Mouse (Mus musculus) kidney, embryonic 15.5 days (tissue): ENCODE measurements around the gene Efna2. TPM values are rescaled to one million over a fixed set of nuclear protein-coding genes. Genes with fewer than 3 reads are reported as not detected.
"Not testable (repeated sequence)": the region's sequence is repeated elsewhere in the genome, so short reads cannot be mapped to it uniquely, and the experiment has no call there.

Experiments
- ATAC-seq: fragments of 200-750 bp; cut with Nextera tagmentation; replicated peaks from 2 replicates; pipeline ENCODE4 v1.8.0; 2017; ENCODE audit warnings: moderate TSS enrichment; ENCODE audit not compliant: low FRiP score
- H3K27ac ChIP-seq: fragments of 300-500 bp; sonication (generic); 2 replicates; pipeline ENCODE4 v1.5.1; 2015; ENCODE audit warnings: mild to moderate bottlenecking, inconsistent platforms
- H3K27me3 ChIP-seq: fragments of 300-500 bp; sonication (generic); 2 replicates; pipeline ENCODE4 v1.6.1; 2015; ENCODE audit warnings: inconsistent platforms
- H3K36me3 ChIP-seq: fragments of 300-500 bp; sonication (generic); 2 replicates; pipeline ENCODE4 v1.6.1; 2015; ENCODE audit warnings: inconsistent platforms
- H3K4me1 ChIP-seq: fragments of 300-500 bp; sonication (generic); 2 replicates; pipeline ENCODE4 v1.6.1; 2015; ENCODE audit warnings: inconsistent platforms
- H3K4me2 ChIP-seq: fragments of 300-500 bp; sonication (generic); 2 replicates; pipeline ENCODE4 v1.6.1; 2015; ENCODE audit warnings: moderate library complexity, mild to moderate bottlenecking, inconsistent platforms
- H3K4me3 ChIP-seq: fragments of 300-500 bp; sonication (generic); replicated peaks from 2 replicates; pipeline ENCODE4 v1.5.1; 2015; ENCODE audit warnings: mild to moderate bottlenecking, inconsistent platforms
- H3K9ac ChIP-seq: fragments of 300-500 bp; sonication (generic); 2 replicates; pipeline ENCODE4 v1.6.1; 2015; ENCODE audit warnings: mild to moderate bottlenecking, inconsistent platforms
- H3K9me3 ChIP-seq: fragments of 300-500 bp; sonication (generic); replicated peaks from 2 replicates; pipeline ENCODE4 v1.6.1; 2016; ENCODE audit warnings: inconsistent platforms
- WGBS: fragments of 180-500 bp; shearing (Covaris S2); methylation state at CpG from one replicate; pipeline ENCODE4 v1.1.7; 2015; ENCODE audit warnings: mixed read lengths; 5-methylcytosine and 5-hydroxymethylcytosine counted together
- polyA plus RNA-seq: library from polyadenylated mRNA; unstranded; fragments of >200 nt; fragmentation: Nextera tagmentation; extraction: Ambion mirVana; gene quantifications from 2 replicates; pipeline ENCODE4 v1.2.1, GENCODE M21; 2015

The Efna2 gene
- polyA plus RNA-seq, 1 experiment from 2014 or later, result 17.0 TPM

DNA sequence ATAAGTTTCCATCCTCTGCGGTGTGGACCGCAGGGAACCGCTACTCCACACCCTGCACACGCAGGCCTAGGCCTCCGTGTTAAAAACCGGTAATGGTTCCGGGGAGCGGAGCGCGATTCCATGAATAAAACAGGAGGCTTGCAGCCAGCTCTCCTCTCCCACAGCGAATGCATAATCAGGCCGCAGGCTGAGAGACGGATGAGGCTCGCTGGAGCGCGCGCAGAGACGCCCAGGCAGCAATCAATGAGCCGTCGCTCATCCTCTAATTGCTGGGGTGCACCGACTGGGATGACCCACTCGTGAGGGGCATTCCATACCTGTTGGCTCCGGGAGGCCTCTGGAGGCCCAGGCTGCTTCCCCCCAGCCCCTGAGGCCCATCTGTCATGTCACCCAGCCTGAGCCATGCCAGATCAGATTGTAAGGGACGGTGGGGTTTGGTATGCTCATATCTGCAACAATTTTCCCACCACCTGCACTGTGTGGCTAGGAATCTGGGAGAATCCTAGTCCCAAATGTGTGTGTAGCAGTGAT, 29.6 kb downstream of the Efna2 start:
- H3K4me3 ChIP-seq, result no peak overlapping the region; the same call in 1 of the 2 replicates
- peak; percentile 29; the same call in 1 of the 2 replicates for ATAC-seq
- H3K36me3 ChIP-seq, result no peaks in the 10 kb centered on the region
- WGBS, result 12% methylated on average over 24 of the region's 24 CpGs
- no peak overlapping the region for H3K27ac ChIP-seq
- peaks cover 11% of the 10 kb centered on the region for H3K4me1 ChIP-seq
- H3K4me2 ChIP-seq, result peak overlapping the region; percentile 43
- H3K9ac ChIP-seq, result peak overlapping the region; percentile 31; the same call in 1 of the 2 replicates
- peaks cover 22% of the 10 kb centered on the region for H3K27me3 ChIP-seq
- H3K9me3 ChIP-seq, result no peaks in the 10 kb centered on the region

DNA sequence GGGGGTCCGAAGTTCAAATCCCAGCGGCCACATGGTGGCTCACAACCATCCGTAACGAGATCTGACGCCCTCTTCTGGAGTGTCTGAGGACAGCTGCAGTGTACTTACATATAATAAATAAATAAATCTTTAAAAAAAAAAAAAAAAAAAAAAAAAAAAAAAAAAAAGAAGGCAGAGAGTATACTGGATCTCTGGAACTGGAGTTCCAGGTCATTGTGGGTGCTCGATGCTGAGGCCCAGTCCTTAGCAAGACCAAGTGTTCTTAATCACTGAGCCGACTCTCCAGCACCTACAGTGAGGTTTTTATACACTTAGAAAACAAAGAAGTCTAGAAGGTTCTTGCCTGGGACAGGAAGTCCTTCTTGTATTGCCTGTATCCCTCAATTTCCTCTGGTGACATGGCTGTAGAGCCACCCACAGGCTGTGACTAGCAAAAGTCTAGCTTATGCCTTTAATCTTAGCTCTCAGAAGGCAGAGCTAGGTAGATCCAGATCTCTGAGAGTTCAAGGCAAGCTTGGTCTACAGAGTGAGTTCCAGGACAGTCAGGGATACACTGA, 32.3 kb downstream of the Efna2 start:
- WGBS, result 76% methylated on average over 7 of the region's 7 CpGs
- not testable (repeated sequence) for H3K9ac ChIP-seq

DNA sequence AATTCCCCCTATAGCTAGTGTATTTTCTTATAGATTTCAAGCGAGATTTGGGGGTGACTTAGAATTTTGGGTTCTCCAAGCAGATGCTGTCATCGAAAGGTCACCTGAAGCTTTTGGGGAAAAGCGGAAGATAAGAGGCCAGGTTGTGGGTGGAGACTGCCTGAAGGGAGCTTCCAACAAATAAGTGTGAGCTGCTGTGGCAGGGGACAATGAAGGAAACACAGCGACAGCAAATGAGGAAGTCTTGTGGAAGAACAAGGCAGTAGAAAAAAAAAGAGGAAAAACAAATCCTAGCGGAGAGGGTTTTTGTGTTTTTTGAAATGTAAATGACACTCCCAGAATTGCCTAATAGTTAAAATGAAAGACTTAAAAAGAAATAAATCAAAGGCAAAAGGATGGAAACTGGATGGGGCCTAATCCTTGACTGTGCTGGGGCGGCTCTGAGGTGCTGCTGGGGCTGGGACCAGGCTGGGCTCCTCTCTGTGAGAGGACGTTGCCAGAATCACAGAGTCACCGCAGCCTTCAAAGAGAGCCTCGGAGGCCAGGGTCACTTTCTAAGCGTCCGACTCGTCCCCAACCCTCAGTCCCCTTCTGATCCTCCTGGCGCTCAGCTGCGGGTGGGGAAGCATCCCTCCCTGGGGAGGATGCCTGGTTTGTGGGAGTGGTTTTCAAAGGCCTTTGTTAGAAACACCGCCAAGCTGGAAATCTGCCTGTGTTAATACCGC, 35.9 kb downstream of the Efna2 start:
- peak overlapping the region; percentile 18; the same call in 1 of the 2 replicates for H3K4me2 ChIP-seq

More for the DNA sequence above, 32.3 kb downstream of the Efna2 start:
- Histone ChIP-seq H3K27me3 (peaks cover 22% of the 10 kb centered on the region), H3K4me1 (peaks cover 12% of the 10 kb centered on the region)
- not testable (repeated sequence) for H3K9me3 ChIP-seq, H3K27ac ChIP-seq, H3K4me2 ChIP-seq, ATAC-seq, H3K36me3 ChIP-seq, H3K4me3 ChIP-seq

DNA sequence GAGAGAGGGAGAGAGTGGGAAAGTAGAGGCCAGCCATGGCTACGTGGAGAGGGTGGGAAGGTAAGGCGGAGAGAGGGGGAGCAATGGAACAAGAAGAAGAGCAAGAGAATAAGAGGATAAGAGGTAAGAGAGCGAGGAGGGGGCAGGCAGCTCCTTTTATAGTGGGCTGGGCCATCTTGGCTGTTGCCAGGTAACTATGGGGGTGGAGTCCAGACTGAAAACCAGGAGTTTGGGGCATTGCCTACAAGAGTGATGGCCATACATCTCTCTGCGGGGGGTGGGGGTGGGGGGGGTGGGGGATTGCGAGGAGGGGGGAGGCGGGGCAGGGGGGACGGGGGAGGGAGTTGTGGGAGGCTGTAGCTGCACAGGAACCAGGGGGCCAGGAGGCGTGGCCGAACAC, 41.4 kb downstream of the Efna2 start:
- H3K36me3 ChIP-seq, result no peaks in the 10 kb centered on the region
- no peaks in the 10 kb centered on the region for H3K27me3 ChIP-seq
- H3K4me2 ChIP-seq, result no peak overlapping the region
- no peak overlapping the region for H3K27ac ChIP-seq
- WGBS, result 34% methylated on average over 9 of the region's 9 CpGs
- H3K9ac ChIP-seq, result no peak overlapping the region
- H3K4me3 ChIP-seq, result no peak overlapping the region
- H3K4me1 ChIP-seq, result peaks cover 9% of the 10 kb centered on the region
- no peak for ATAC-seq
- H3K9me3 ChIP-seq, result no peaks in the 10 kb centered on the region

More for the DNA sequence above, 35.9 kb downstream of the Efna2 start:
- Histone ChIP-seq H3K4me1 (0 out of 2 replicates have a peak, but pooled peaks cover 4% of the 10 kb centered on the region), H3K9me3 (no peaks in the 10 kb centered on the region), H3K4me3 (no peak overlapping the region), H3K27ac (no peak overlapping the region), H3K27me3 (no peaks in the 10 kb centered on the region), H3K36me3 (no peaks in the 10 kb centered on the region), H3K9ac (no peak overlapping the region)
- WGBS, result 29% methylated on average over 16 of the region's 16 CpGs
- no peak for ATAC-seq

DNA sequence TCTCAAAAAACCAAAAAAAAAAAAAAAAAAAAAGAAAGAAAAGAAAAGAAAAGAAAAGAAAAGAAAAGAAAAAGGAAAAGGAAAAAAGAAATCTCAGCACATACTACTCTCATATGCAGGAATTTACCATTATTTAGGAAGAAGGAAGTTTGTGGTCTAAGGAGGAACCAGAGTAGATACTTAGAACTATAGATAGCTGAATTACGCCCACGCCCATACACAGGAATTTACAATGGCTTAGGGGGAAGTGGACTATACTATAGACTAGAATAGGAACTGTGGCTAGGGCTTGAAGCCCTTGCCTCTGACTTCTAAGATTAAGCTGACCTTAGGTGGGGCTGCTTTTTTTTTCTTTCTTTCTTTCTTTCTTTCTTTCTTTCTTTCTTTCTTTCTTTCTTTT, 43.9 kb downstream of the Efna2 start:
- not testable (repeated sequence) for H3K36me3 ChIP-seq, ATAC-seq, H3K9me3 ChIP-seq, H3K27ac ChIP-seq, H3K9ac ChIP-seq, H3K4me3 ChIP-seq, H3K27me3 ChIP-seq, H3K4me2 ChIP-seq
- peaks cover 27% of the 10 kb centered on the region for H3K4me1 ChIP-seq
- WGBS, result 88% methylated on average over 2 of the region's 2 CpGs

DNA sequence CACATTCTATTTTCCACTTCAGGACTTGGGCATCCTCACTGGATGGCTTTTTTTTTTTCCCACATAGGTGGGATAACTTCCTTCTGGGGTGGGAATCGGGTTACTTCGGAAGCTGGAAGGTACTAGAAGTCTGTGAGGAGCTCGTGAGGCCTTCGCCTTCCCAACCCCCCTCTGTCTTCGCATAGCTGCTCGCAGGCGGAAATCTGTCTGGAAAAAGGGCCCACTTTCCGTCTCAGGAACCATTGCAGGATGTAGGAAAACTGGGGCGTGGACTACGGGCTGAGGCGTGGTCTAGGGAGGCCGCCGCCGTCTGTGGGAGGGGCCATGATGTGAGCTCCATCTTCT, 46.8 kb downstream of the Efna2 start:
- Histone ChIP-seq H3K9me3 (no peaks in the 10 kb centered on the region), H3K36me3 (peaks cover 29% of the 10 kb centered on the region), H3K4me1 (peaks cover 45% of the 10 kb centered on the region), H3K27me3 (no peaks in the 10 kb centered on the region), H3K9ac (peak overlapping the region; percentile 21), H3K27ac (peak overlapping the region; percentile 95), H3K4me2 (peak overlapping the region; percentile 90), H3K4me3 (peak overlapping the region; percentile 89)
- under 1% methylated on average over 14 of the region's 14 CpGs for WGBS
- ATAC-seq, result 0 out of 2 replicates have a peak, but pooled peaks have one; percentile 2

DNA sequence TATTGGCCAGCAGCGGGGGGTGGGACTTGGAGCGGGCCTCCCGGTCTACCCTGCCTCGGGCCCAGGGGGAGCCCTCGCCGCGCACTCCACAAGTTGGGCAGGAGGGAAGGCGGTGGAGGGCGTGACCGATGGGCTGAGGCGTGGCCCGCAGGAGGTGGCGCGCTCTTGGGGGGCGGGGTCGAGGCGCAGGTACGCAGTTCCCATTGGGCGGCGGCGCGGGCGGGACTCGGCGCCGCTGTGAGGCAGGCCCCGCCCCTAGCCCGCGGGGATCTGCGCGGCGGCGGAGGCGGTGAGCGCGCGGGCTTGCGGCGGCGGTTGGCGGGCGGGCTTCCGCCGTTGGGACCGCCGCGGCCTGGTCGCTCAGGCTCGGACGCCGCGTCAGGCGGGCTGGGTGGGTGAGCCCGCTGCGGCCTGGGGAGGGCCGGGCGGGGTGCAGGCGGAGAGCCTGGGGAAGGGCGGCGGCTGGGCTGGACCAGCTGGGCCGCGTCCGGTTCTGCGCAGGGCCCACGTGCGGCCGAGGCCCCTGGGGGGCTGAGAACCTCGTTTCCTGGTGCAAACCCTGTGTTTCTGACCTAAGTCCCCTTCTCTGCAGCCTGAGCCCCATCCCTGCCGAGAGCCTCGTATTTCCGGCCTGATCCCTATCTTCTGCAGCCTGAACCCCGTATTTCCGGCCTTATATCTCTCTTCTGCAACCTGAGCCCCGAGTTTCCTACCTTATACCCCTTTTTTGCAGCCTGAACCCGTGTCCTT, 47.3 kb downstream of the Efna2 start, which contains the start of gene Mum1:
Mum1 (plus strand) TSS at position 19 of the 750 bp plus-strand sequence.
- Histone ChIP-seq H3K9me3 (no peaks in the 10 kb centered on the region), H3K9ac (peak within 1 kb of the TSS; percentile 98), H3K4me1 (peaks cover 44% of the 10 kb centered on the region), H3K27ac (peak within 1 kb of the TSS; percentile 95), H3K36me3 (peaks cover 34% of the 10 kb centered on the region), H3K27me3 (no peaks in the 10 kb centered on the region), H3K4me2 (peak within 1 kb of the TSS; percentile 90), H3K4me3 (peak within 1 kb of the TSS; percentile 89)
- peak; percentile 99 for ATAC-seq
- under 1% methylated on average over 62 of the region's 75 CpGs for WGBS

DNA sequence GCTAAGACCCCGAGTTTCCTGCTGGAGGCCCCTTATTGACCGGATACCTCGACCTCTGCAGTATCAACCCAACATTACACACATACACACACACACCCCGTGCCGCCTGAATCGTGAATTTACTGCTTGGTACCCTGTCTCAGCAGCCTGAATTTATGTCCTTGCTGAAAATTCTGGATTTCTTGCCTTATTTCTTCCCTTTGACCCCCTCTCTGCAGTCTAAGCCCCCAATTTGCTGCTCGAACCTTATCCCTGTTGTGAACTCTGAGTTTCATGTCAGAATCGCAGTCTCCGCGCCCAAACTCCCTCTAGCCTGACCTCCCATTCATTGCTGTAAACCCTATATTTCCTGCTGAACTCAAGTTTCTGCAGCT, 47.9 kb downstream of the Efna2 start:
- Histone ChIP-seq H3K4me1 (peaks cover 44% of the 10 kb centered on the region), H3K9me3 (no peaks in the 10 kb centered on the region), H3K9ac (peak overlapping the region; percentile 98), H3K27ac (peak overlapping the region; percentile 95), H3K4me2 (peak overlapping the region; percentile 90), H3K4me3 (peak overlapping the region; percentile 89), H3K36me3 (peaks cover 40% of the 10 kb centered on the region), H3K27me3 (no peaks in the 10 kb centered on the region)
- ATAC-seq, result 0 out of 2 replicates have a peak, but pooled peaks have one; percentile 1
- 3% methylated on average over 10 of the region's 10 CpGs for WGBS

DNA sequence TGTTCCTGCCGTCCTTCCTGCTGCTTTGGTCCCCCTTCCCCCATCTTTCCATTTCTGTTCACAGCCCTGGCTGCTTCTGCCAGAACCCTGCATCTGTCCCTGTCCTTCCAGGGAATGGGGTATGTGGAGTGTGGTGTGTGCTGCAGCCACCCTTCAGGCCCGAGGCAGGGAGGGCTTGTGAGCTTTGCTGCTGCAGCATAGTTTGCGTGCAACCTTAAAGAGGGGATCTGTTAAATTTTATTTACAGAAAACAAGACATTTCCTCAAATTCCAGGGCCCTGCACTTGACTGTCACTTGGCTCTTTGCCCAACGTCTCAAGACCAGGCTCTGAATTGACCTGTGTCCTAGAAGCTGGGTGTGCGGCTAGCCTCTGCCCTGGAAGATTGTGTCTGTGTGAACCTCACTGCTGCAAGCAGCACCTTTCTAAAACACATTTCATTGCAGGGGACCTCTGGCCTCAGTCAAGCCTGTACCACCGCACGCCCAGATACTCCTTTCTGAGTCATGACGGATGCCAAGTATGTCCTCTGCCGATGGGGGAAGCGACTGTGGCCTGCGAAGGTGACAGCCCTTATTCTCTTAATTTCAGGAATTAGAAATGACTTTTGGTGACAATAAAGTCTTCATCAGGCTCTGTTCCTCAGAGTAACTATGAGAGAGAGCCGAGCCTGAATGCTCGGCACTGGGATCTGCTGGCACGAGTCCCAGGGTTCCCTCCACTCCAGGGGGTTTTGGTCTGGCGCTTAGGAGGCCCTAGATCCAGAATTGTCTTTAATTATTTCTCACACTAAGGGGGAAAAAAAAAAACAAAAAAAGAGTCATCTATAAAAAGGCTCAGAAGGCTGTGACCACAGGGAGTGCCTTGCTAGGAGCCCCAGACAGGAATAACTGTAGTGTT, 48.8 kb downstream of the Efna2 start:
- Histone ChIP-seq H3K4me2 (peak overlapping the region; percentile 90), H3K4me1 (peaks cover 53% of the 10 kb centered on the region), H3K9ac (peak overlapping the region; percentile 98), H3K27me3 (no peaks in the 10 kb centered on the region), H3K9me3 (no peaks in the 10 kb centered on the region), H3K36me3 (peaks cover 50% of the 10 kb centered on the region), H3K27ac (peak overlapping the region; percentile 95), H3K4me3 (peak overlapping the region; percentile 89)
- ATAC-seq, result no peak
- 43% methylated on average over 15 of the region's 15 CpGs for WGBS

DNA sequence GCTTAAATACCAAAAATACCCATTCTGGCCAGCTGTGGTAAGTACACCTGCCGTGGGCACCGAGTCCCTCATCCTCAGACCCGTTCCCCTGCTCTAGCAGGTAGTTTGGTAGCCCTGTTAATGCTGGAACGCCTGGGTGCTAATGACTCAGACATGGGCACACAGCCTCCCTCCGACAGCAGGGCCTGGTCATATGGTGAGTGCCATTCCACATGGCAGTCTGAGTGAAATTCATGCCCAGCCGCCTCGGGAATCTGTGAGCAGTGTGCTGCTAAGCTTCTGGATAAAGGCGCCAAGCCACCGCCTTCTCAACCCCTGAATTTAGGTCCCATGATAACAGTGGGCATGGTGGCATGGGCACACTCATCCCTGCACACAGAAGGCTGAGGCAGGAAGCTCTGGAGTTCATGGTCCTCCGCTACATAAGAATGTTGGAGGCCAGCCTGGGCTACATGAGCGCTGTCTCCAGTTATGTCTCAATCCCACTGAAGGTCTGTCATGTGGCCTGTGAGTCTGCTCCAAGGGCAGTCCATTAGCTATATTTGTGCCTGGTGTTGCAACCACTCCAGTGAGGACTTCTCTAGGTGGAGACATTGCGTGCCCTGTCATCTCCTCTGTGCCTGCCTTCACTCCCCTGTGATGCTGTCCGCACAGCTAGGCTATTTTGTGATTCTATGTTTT, 57.0 kb downstream of the Efna2 start:
- no peak overlapping the region for H3K27ac ChIP-seq
- WGBS, result 93% methylated on average over 13 of the region's 13 CpGs
- H3K4me1 ChIP-seq, result peaks cover 14% of the 10 kb centered on the region
- no peaks in the 10 kb centered on the region for H3K27me3 ChIP-seq
- no peak for ATAC-seq
- H3K9ac ChIP-seq, result no peak overlapping the region
- H3K4me3 ChIP-seq, result no peak overlapping the region
- H3K9me3 ChIP-seq, result no peaks in the 10 kb centered on the region
- H3K4me2 ChIP-seq, result no peak overlapping the region
- H3K36me3 ChIP-seq, result peaks cover 100% of the 10 kb centered on the region

DNA sequence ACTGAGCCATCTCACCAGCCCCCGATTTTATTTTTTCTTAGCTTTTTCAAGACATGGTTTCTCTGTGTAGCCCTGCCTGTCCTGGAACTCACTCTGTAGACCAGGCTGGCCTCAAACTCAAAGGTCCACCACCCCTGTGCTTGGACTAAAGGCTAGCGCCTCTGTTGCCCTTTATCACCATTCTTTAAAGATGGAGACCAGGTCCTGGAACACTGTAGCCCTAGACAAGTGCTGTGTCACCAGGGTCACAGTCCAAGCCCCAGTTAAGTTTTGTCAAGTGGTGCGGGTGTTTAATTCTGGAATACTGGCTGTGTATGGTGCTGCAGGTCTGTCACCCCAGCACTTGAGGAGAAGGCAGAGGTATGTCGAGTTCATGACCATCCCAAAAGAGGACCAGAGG, 57.7 kb downstream of the Efna2 start:
- 85% methylated on average over 4 of the region's 4 CpGs for WGBS
- H3K9ac ChIP-seq, result no peak overlapping the region

More for the DNA sequence above, 57.7 kb downstream of the Efna2 start:
- Histone ChIP-seq H3K9me3 (no peaks in the 10 kb centered on the region), H3K4me2 (no peak overlapping the region), H3K27ac (no peak overlapping the region), H3K4me1 (peaks cover 14% of the 10 kb centered on the region), H3K36me3 (peaks cover 100% of the 10 kb centered on the region), H3K27me3 (no peaks in the 10 kb centered on the region), H3K4me3 (no peak overlapping the region)
- no peak for ATAC-seq
